Mouse (Mus musculus) ES-CJ7 (cell line): ENCODE data around the gene Gpr62.

ENCODE experiments used
- DNase-seq: peaks from one replicate; pipeline ENCODE4 v3.0.0; 2011; ENCODE audit warnings: low read depth, low spot score

The Gpr62 gene

DNA sequence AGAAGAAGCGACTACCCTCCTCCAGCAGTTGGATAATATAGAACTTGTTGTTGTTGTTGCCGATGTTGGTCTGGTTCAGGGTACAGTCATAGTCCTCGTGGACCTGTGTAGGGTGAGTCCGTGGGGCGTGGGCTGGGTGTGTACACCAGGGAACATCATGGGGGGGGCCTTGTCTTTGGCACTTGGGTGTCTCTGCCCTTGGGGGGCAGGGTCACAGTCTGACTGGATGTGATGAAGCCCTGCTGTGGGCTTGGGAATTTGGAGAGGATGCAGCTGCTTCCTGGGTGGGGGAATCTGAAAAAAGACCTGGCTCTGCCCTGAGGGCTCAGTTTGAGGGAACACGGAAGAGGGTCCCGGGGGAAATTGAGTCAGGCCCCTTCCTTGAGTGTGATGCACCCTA is 9.3 kb upstream of the Gpr62 start:
- DNase-seq: peak; percentile 72

GRCm38 (mm10) chr9:106474456-106474855 is 8.7 kb upstream of the Gpr62 start:
- peak; percentile 86 for DNase-seq

- DNase-seq: no peak
Observed at GRCm38 (mm10) chr9:106473753-106474105, 8.0 kb upstream of the Gpr62 start.

GRCm38 (mm10) chr9:106473081-106473752 is 7.5 kb upstream of the Gpr62 start:
- no peak for DNase-seq

DNA sequence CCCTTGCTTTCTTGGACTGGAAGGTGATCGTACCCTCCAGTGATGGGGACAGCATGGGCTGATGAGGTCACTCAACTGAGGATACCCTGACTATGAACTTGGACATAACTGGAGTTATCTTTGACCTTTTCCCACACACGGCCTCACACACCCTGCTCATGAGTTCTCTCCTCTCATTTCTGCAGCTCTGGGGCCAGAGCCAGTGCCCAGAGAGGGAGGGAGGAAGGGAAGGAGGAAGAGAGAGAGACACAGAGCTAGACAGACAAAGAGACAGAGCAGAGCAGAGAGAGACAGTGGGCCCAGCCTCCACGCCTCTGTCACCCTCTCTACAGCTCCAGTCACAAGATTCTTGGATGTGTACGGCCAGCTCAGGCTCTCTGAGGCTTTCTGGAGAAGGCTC is 6.6 kb upstream of the Gpr62 start:
- no peak for DNase-seq

DNA sequence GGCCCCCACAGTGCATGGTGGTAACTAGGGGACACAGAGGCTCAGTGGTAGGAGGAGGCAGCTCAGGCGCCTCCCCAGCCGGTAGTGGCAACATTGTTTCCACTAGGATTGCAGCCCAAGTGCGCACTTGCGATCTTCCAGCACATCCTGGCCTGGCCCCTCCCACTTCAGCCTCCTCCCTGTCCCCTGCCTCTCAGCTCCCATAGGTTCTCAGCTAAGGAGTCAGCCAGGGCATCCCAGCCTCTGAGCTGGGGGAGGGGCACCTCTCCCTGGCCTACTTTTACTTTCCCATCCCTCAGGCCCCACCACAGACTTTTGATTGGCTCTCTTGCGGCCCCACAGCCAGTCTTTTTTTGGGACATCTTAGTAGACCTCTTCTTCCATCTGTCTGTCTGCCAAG is 6.2 kb upstream of the Gpr62 start:
- peak; percentile 92 for DNase-seq

- DNase-seq: no peak
Observed at GRCm38 (mm10) chr9:106470991-106471750, 5.4 kb upstream of the Gpr62 start.

GRCm38 (mm10) chr9:106469776-106470175 is 4.0 kb upstream of the Gpr62 start:
- no peak for DNase-seq

DNA sequence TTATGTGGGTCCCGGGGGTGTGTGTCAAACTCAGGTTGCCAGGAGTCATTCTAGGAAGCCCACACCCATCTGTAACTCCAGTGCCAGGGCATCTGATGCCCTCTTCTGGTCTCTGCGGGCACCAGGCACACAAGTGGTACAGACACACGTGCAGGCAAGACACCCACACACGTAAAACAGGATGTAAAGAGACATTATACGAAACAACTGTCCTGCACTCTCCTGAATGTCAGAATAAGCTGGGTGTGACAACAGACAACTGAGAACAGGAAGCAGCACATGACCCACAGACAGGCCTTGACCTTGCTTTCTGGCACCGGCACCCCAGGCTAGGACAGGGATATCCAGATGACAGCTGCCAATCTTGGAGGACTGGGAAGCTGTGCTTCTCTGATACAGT is 3.6 kb upstream of the Gpr62 start:
- no peak for DNase-seq

- DNase-seq: no peak
Observed at GRCm38 (mm10) chr9:106467746-106468145, 2.0 kb upstream of the Gpr62 start.

DNA sequence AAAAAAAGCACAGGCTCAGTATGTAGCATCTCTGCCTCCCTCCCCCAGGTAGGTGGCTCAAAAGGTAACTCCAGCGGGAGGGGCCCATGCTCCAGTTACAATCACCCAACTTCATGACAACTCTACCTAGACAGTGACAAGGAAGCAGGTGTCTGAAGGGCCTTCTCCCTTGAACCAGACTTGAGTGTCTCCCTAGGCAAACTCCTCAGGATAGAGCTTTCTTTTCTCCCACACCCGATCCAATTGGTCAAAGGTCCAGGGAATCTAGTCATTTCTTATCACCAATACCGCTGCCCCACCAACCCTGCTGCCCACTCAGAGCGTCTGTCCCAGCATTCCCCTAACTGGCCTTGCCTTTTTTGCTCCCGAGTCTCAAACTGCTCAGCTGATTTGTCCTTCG is 983 bp upstream of the Gpr62 start:
- no peak for DNase-seq

DNA sequence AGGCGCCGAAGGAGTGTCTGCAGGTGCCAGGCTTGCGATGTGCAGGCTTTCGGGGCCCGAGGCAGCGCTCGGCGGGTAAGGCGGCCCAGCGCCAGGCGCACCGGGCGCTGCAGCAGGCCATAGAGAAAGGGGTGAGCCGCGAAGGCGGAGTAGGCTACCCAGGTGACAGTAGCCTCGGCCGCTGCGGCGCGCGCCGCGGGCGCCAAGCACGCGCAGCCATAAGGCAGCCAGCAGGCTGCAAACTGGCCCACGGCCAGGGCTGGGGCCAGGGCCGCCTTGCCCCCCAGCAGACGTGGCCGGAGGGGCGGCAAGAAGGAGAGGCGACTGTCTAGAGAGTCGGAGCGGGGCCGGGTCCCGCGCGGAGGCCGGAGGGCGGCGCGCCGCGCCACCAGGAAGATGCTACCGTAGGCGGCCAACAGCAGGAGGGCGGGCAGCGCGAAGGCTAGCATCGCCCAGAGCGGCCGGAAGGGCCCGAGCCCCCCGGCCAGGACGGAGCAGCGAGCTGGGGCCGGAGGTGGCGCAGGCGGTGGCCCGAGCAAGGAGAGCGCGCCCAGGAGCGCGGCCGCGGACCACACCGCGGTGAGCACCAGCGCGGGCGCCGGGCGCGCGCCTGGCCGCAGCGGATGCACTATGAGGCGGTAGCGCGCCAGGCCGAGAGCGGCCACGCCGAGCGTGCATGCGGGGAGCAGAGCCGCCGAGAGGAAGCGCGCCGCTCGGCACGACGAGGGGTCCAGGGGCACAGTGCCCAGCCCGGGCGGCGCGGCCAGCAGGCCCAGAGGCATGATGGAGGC is 792 bp downstream of the Gpr62 start:
- no peak for DNase-seq

DNA sequence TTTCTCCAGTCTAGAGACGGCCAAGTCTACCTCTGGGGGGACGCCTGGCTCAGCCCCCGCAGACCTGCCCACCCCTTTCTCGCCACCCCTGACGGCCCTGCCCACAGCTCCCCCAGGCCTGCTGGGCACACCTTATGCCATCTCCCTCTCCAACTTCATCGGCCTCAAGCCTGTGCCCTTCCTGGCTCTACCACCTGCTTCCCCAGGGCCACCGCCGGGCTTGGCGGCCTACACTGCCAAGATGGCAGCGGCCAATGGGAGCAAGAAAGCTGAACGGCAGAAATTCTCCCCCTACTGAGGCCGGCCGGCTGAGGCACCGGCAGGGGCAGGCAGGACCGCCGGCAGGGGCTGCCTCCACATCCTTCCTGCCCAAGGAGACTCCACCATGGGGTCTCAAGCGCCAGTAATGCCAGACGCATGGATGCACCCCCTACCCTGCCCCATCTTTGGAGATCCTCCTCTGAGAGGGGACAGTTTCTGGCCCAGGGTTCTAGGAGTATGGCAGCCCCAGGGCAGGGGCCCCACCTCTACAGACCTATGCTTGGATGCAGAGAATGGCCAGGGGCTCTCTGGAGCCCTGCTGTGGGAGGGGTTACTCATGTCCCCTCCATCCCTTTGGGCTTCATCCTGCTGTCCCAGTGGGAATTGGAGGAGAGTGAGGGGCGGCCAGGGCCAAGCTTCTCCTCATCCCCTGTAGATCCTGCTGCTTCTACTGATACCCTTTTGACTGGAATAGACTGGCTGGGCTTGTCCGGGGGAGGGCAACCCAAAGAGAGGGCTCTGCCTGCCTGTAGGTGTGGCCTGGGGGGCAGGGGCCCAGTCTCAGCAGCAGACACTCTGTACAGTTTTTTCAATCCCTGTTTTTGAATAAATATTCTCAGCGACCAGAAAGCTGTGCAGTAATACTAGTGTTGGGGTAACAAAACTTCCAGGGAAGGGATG is 2.3 kb downstream of the Gpr62 start:
- DNase-seq: no peak

GRCm38 (mm10) chr9:106462430-106462800 is 3.3 kb downstream of the Gpr62 start:
- DNase-seq: no peak

DNA sequence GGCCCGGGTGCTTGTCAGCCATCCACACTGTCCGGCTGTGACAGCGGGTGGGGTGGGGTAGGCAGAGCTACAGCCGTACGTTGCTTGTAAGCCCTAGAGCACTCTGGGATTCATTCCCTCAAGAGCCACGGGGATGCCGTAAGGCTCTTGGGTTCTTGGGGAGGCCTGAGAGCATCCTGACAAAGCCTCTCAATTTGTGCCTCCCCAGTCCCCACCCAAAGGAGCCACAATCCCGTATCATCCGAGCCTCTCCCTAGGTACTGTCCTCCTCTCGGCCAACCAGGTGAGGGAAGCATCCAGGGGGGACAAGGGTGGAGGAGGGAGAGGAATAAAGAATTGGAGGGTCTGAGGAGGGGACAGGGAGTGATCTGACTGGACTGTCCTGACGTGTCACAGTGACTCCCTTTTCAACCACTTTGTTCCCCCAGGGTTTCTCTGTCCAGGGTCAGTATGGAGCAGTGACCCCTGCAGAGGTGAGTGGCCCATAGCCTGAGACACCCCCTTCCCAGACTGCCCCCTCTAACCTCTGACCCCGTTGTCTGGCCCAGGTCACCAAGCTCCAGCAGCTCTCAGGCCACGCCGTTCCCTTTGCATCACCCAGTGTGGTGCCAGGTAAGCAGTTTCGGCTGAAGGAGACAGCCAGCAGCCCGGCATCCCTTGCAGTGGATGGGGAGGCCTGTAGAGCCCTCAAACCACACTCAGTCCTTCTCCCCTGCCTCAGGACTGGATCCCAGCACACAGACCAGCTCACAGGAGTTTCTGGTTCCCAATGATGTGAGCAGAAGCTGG is 3.9 kb downstream of the Gpr62 start:
- no peak for DNase-seq

GRCm38 (mm10) chr9:106461026-106461415 is 4.7 kb downstream of the Gpr62 start:
- no peak for DNase-seq

- no peak for DNase-seq
Observed at GRCm38 (mm10) chr9:106460401-106461025, 5.2 kb downstream of the Gpr62 start.

DNA sequence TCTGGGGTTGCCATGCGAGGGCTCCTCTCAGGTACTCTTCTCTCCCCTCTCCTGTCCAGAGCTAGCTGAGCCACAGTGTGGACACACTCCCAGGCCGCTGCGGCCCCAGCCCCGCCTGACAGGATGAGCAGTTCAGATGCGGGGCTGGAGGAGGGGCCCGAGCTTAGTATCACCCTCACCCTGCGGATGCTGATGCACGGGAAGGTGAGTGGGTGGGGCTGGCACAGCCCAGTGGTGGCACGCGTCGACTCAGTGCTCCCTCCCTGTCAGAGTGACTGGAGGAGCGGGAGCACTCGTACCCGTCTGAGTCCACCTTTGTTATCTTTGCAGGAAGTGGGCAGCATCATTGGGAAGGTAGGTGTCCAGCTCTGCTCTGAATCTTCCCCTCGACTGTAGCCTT is 5.8 kb downstream of the Gpr62 start:
- DNase-seq: no peak

- no peak for DNase-seq
Observed at GRCm38 (mm10) chr9:106457920-106458319, 7.8 kb downstream of the Gpr62 start.

DNA sequence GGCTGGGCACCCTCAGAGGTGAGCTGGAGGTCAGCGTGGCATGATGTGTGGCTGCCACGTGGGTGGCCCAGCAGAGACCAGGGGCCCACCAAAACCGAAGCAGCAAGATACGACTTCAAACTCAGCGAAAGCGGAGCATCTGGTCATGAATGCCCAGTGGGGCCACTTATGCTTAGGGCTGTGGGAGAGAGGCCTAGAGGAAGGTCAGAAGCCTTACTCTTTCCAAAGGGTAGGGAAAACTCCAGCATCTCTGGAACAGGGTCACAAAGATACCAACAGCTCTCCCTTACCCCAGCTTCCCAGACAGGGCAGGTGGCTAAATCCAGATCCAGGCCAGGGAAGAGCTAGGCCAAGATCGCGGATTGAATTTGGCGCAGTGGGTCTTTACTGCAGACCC is 8.6 kb downstream of the Gpr62 start:
- no peak for DNase-seq
